Mouse (Mus musculus): ENCODE results near the gene Fis1. TPM values are rescaled to one million over a fixed set of nuclear protein-coding genes. Genes with fewer than 3 reads are reported as not detected.

Fis1 gene
- polyA plus RNA-seq, 2 experiments, result 154 to 242 TPM

GRCm38 (mm10) chr5:136922830-136923229 is 30.2 kb upstream of the Fis1 start:
- TF ChIP-seq EP300 (IDR thresholded peaks at IDR 0.05; ENCODE audit: low read depth) (no peak), CTCF (IDR thresholded peaks at IDR 0.05; ENCODE audit: low read depth) (no peak)
- no peak for ATAC-seq (ENCODE audit: insufficient read depth)

DNA sequence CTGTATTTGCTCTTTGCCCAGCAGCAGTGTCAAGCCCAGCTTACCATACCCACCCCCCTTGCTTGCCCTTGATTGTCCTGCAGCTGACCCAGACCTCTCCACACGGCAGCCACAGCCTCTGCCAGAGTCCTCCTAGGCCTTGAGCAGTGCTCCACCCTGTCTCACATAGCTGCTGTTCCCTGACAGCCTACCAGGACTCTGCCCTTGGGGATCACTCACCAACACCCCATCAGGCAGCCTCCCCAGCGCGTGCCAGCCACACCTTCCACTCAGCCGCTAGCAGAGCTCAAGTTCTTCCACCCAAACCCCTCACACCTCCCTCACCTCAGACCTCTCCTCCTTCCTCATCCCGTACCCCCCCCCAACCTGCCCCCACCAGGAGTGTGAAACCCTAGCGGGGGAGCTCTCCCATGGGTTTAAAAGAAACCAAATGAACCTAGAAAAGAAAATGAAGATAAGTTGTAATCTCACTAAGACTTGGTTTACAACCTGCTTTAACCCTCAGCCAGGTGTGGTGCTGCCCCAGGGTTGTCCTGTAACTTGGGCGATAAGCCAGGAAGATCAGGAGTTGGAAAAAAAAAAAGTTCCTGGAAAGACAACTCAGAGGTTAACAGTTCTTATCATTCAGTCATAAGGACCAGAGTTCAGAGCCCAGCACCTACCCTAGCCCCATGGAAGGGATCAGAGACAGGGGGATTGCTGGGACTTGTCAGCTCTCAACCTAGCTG is 29.2 kb upstream of the Fis1 start:
- no peak overlapping the region for H3K9ac ChIP-seq (replicated peaks)
- no peak overlapping the region for H3K27ac ChIP-seq
- DNase-seq (ENCODE audit: low read depth in 3 of 3, low spot score in 3 of 3) (no peak), ATAC-seq (ENCODE audit: insufficient read depth) (no peak)
- WGBS (ENCODE audit: insufficient replicate concordance), result 54% methylated on average over 7 of the region's 7 CpGs
- H3K36me3 ChIP-seq (replicated peaks; ENCODE audit: control insufficient read depth, insufficient read depth, low read depth), result no peaks in the 10 kb centered on the region
- no peak overlapping the region for H3K4me2 ChIP-seq (ENCODE audit: low read depth)
- H3K9me3 ChIP-seq (ENCODE audit: control insufficient read depth, low read length), result no peaks in the 10 kb centered on the region
- TF ChIP-seq EP300 (IDR thresholded peaks at IDR 0.05; ENCODE audit: low read depth) (no peak), CTCF (IDR thresholded peaks at IDR 0.05; ENCODE audit: low read depth) (no peak)
- peaks cover 0 to 7% of the 10 kb centered on the region in 2 experiments; a peak in 3 of 4 replicates for H3K4me1 ChIP-seq (replicated peaks; ENCODE audit: control insufficient read depth in 2 of 2, insufficient read depth in 2 of 2, low read length in 1 of 2)
- H3K27me3 ChIP-seq (ENCODE audit: control insufficient read depth, insufficient read depth, low read length), result no peaks in the 10 kb centered on the region
- H3K4me3 ChIP-seq (ENCODE audit: insufficient read depth in 1 of 2, low read depth in 2 of 2, low read length in 2 of 2), result no peak overlapping the region

More at GRCm38 (mm10) chr5:136922830-136923229, 30.2 kb upstream of the Fis1 start:
- peaks cover 0 to 7% of the 10 kb centered on the region in 2 experiments; a peak in 3 of 4 replicates for H3K4me1 ChIP-seq (replicated peaks; ENCODE audit: control insufficient read depth in 2 of 2, insufficient read depth in 2 of 2, low read length in 1 of 2)
- H3K9me3 ChIP-seq (ENCODE audit: control insufficient read depth, low read length), result no peaks in the 10 kb centered on the region
- no peak overlapping the region for H3K27ac ChIP-seq
- no peak overlapping the region for H3K4me3 ChIP-seq (ENCODE audit: insufficient read depth in 1 of 2, low read depth in 2 of 2, low read length in 2 of 2)
- WGBS (ENCODE audit: insufficient replicate concordance), result 70% methylated on average over 9 of the region's 9 CpGs
- H3K4me2 ChIP-seq (ENCODE audit: low read depth), result no peak overlapping the region
- H3K27me3 ChIP-seq (ENCODE audit: control insufficient read depth, insufficient read depth, low read length), result no peaks in the 10 kb centered on the region
- no peak overlapping the region for H3K9ac ChIP-seq (replicated peaks)
- no peak for DNase-seq (ENCODE audit: low read depth in 3 of 3, low spot score in 3 of 3)
- no peaks in the 10 kb centered on the region for H3K36me3 ChIP-seq (replicated peaks; ENCODE audit: control insufficient read depth, insufficient read depth, low read depth)

GRCm38 (mm10) chr5:136929073-136929472 is 24.0 kb upstream of the Fis1 start:
- Histone ChIP-seq H3K4me3 (ENCODE audit: insufficient read depth in 1 of 2, low read depth in 2 of 2, low read length in 2 of 2) (no peak overlapping the region), H3K4me1 (replicated peaks; ENCODE audit: control insufficient read depth in 2 of 2, insufficient read depth in 2 of 2, low read length in 1 of 2) (no peaks in the 10 kb centered on the region), H3K36me3 (replicated peaks; ENCODE audit: control insufficient read depth, insufficient read depth, low read depth) (no peaks in the 10 kb centered on the region), H3K27ac (no peak overlapping the region), H3K27me3 (ENCODE audit: control insufficient read depth, insufficient read depth, low read length) (no peaks in the 10 kb centered on the region), H3K9me3 (ENCODE audit: control insufficient read depth, low read length) (no peaks in the 10 kb centered on the region), H3K4me2 (ENCODE audit: low read depth) (no peak overlapping the region), H3K9ac (replicated peaks) (no peak overlapping the region)
- peak; percentile 52 to 68 (median 59) for DNase-seq (ENCODE audit: low read depth in 3 of 3, low spot score in 3 of 3)
- no peak for TF ChIP-seq EP300 (IDR thresholded peaks at IDR 0.05; ENCODE audit: low read depth)
- TF ChIP-seq CTCF (IDR thresholded peaks at IDR 0.05; ENCODE audit: low read depth), result peak; percentile 93
- peak; percentile 32; the same call in 1 of the 2 replicates for ATAC-seq (ENCODE audit: insufficient read depth)
- 23% methylated on average over 4 of the region's 4 CpGs for WGBS (ENCODE audit: insufficient replicate concordance)

DNA sequence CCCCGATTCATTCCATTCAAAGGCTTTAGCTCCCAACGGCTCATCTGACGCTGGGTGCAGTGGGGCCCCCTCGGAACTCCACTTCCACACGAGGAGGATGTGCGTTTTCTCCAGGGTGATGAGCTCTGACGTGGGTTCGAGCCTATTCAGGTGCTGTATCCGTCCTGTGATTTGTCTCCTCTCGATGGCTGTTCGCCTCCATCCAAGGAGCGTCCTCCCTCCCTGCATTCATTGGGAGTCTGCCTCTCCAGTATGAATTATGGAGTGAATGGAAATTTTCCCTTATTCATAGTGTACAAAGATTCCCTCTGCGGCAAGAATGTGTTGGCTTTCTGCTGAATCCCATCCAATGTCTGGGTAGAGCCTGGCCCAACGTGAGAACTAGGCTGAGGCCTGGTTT is 21.2 kb upstream of the Fis1 start:
- H3K4me2 ChIP-seq (ENCODE audit: low read depth), result no peak overlapping the region
- H3K4me3 ChIP-seq (ENCODE audit: insufficient read depth in 1 of 2, low read depth in 2 of 2, low read length in 2 of 2), result no peak overlapping the region
- H3K9me3 ChIP-seq (ENCODE audit: control insufficient read depth, low read length), result no peaks in the 10 kb centered on the region
- H3K4me1 ChIP-seq (replicated peaks; ENCODE audit: control insufficient read depth in 2 of 2, insufficient read depth in 2 of 2, low read length in 1 of 2), result no peaks in the 10 kb centered on the region
- no peak for TF ChIP-seq CTCF (IDR thresholded peaks at IDR 0.05; ENCODE audit: low read depth)
- no peak for TF ChIP-seq EP300 (IDR thresholded peaks at IDR 0.05; ENCODE audit: low read depth)
- WGBS (ENCODE audit: insufficient replicate concordance), result 76% methylated on average over 14 of the region's 14 CpGs
- no peak overlapping the region for H3K27ac ChIP-seq
- H3K36me3 ChIP-seq (replicated peaks; ENCODE audit: control insufficient read depth, insufficient read depth, low read depth), result no peaks in the 10 kb centered on the region
- DNase-seq (ENCODE audit: low read depth in 3 of 3, low spot score in 3 of 3) (no peak), ATAC-seq (ENCODE audit: insufficient read depth) (no peak)
- no peaks in the 10 kb centered on the region for H3K27me3 ChIP-seq (ENCODE audit: control insufficient read depth, insufficient read depth, low read length)
- H3K9ac ChIP-seq (replicated peaks), result no peak overlapping the region

DNA sequence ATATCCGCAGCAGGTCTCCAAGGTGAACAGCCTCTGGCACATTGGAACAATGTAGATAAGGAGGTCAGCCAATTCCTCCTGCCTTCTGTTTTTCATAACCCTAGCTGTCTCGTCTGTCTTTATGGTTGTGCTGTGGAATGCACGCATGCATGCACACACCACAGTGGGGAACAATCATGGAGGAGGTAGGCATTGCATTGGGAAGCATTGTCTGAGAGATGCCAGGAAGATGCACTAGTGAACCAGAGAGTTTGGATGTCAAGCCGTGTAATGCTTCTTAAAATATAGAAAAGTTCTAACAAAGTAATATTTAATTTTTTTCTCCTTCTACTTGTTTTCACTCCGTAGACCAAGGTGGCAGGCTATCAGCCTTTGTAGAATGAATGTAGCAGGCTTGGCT is 20.1 kb upstream of the Fis1 start:
- Histone ChIP-seq H3K4me1 (replicated peaks; ENCODE audit: control insufficient read depth in 2 of 2, insufficient read depth in 2 of 2, low read length in 1 of 2) (no peaks in the 10 kb centered on the region), H3K36me3 (replicated peaks; ENCODE audit: control insufficient read depth, insufficient read depth, low read depth) (no peaks in the 10 kb centered on the region), H3K4me2 (ENCODE audit: low read depth) (no peak overlapping the region), H3K27me3 (ENCODE audit: control insufficient read depth, insufficient read depth, low read length) (no peaks in the 10 kb centered on the region), H3K4me3 (ENCODE audit: insufficient read depth in 1 of 2, low read depth in 2 of 2, low read length in 2 of 2) (no peak overlapping the region), H3K9ac (replicated peaks) (no peak overlapping the region), H3K9me3 (ENCODE audit: control insufficient read depth, low read length) (no peaks in the 10 kb centered on the region), H3K27ac (no peak overlapping the region)
- WGBS (ENCODE audit: insufficient replicate concordance), result 61% methylated on average over 5 of the region's 5 CpGs
- TF ChIP-seq EP300 (IDR thresholded peaks at IDR 0.05; ENCODE audit: low read depth) (no peak), CTCF (IDR thresholded peaks at IDR 0.05; ENCODE audit: low read depth) (no peak)
- DNase-seq (ENCODE audit: low read depth in 3 of 3, low spot score in 3 of 3), result no peak
- no peak for ATAC-seq (ENCODE audit: insufficient read depth)

Data from liver, embryonic 14.5 days (tissue).